Mouse (Mus musculus) gastrocnemius, adult 8-10 months (tissue): ENCODE data around the gene Dusp22. TPM values are rescaled to one million over a fixed set of nuclear protein-coding genes. Genes with fewer than 3 reads are reported as not detected.

Experiments used
- DNase-seq, 2 experiments: peaks; one replicate each; pipeline ENCODE4 v3.0.0; 2022; ENCODE audit warnings: low spot score in 2 of 2
- total RNA-seq, 4 experiments: library from RNA; stranded (reverse); gene quantifications; 2 replicates each; pipeline ENCODE4 v1.2.4; 2022

The Dusp22 gene
- total RNA-seq, 4 experiments from 2014 or later, result 39.2 to 50.4 (median 43.9) TPM

DNA sequence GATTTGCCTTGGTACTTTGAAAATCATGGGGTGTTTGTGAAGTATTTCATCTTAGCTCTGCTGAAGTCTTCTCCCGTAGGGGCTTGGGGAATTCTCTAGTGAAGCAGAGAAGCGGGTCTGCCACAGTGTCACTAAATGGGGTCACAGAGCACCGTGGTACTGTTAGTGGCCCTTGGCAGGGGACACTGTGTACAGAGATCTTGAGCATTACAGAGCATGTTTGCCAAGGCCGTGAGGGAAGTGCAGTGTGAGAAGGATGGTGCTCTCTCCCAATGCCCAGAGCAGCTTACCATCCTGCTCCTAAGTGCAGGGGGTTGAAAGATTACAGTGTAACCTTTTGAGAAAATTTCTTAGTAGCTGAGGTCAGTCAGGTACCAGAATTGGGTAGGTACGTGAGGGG is 8.5 kb downstream of the Dusp22 start:
- no peak for DNase-seq

DNA sequence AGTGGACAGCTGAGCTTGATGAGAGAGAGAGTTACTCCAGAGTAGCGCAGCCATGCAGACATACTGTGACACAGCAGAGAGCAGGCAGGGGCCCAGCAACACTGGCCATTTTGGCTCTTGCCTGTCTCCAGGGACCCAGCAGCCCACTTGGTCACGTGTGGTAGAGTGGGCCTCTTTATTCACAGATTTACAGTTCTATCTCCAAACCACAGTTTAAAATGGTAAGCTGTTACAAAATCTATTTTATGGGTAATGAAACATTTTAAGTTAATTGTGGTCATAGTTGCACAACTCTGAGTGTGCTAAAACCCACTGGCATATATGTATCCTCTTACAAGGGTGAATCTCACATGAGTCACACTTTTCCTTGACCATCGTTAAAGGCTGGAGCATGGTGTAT is 9.5 kb downstream of the Dusp22 start:
- no peak for DNase-seq

GRCm38 (mm10) chr13:30673878-30674277 is 14.1 kb downstream of the Dusp22 start:
- DNase-seq, result no peak

GRCm38 (mm10) chr13:30678822-30679221 is 19.0 kb downstream of the Dusp22 start:
- DNase-seq, result no peak

DNA sequence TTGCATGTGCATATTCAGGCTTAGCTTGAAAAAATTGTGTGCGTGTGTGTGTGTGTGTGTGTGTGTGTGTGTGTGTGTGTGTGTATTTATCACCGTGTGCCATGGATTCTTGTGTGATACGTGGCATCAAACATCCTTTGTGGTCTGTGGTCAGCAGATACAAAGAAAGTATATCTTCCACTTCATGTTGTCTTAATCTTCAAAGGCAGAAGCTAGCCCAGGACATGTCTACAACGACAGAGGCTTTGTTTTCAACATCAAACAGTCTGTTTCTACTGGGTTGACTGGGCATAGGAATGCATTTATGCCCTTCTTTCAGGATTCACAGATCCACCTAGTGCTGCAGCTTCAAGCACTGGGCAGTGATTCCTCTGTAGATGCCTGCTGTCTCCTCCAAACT is 22.1 kb downstream of the Dusp22 start:
- no peak for DNase-seq

- DNase-seq, result no peak
These were observed 22.5 kb downstream of the Dusp22 start for GRCm38 (mm10) chr13:30682328-30682727.

GRCm38 (mm10) chr13:30684614-30685122 is 24.9 kb downstream of the Dusp22 start:
- no peak for DNase-seq

DNA sequence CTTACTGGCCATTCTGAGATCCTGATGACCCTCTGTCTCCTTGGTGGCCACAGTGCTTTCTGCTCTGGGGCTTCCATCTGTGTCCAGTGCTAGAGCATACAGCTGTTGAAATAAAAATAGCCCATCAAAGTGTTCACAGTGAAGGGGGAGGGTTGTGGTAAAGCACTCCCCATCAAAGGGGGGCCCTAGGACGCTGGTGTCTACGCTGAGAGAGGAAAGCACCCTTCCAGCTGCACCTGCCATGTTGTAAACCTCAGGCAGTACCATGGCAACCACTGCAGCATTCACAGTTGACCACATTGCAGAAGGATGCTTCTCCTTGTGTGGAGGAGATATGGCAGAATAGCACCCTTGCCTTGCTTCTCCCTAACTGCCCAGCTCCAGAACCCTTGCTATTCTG is 26.2 kb downstream of the Dusp22 start:
- no peak for DNase-seq

- DNase-seq, result no peak
These were observed 28.3 kb downstream of the Dusp22 start for GRCm38 (mm10) chr13:30688035-30688616.

- DNase-seq, result no peak
These were observed 29.7 kb downstream of the Dusp22 start for GRCm38 (mm10) chr13:30689475-30689874.

DNA sequence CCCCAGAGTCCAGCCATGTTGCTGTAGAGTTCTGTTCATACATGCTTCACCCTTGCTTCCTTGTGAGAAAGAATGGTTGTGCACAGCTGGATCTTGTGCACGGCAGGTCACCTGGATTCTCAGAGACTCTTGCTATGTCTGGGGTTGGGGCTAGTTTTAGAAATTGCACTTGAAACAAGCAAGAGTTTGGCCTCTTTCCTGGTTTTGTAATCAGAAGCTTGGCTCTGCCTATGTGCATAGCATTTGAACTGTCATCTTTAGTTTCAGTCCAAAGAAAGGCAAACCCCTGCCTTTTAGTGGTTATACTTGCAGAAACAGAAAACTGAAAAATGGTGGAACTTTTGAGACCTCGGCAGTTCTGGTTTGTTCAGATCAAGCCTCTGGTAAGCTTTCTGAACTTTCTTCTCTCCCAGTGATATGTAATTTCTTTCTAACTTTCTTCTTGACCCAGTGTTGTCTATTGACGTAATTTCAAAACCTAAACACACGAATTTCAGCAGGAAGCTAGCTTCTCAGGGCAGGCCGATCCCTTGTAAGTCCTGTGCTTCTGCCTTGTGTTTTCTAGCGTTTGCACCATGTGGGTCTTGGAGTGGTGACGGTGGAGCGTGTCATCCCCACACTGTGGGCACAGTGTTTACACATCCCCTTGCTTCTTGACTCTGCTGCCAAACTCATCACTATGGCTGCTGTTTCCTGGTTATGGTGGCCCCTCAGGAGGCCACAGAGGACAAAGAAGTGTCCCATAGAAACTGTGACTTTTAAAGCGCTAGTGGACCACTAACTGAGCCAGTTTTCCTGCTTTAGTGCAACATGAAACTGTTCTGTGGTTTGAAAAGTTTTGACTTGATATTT is 31.9 kb downstream of the Dusp22 start:
- DNase-seq, result no peak

GRCm38 (mm10) chr13:30692644-30693385 is 33.0 kb downstream of the Dusp22 start:
- DNase-seq, result no peak

DNA sequence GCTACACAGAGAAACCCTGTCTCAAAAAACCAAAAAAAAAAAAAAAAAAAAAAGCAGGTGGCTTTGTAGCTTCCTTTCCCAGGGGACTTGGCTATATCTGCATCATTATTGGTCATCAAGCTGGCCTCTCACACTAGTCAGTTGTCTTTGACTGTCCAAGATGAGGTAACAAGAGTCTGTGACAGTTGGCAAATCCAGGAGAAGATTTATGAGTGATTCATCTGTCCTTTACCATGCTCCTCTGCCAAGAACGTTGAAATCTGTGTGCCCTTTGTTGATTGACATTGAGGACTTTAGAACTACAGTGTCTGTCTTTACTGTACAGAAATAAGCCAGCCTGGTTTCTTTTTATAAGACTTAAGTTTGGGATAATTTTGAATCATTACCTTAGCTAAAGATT is 35.4 kb downstream of the Dusp22 start:
- DNase-seq, result no peak

DNA sequence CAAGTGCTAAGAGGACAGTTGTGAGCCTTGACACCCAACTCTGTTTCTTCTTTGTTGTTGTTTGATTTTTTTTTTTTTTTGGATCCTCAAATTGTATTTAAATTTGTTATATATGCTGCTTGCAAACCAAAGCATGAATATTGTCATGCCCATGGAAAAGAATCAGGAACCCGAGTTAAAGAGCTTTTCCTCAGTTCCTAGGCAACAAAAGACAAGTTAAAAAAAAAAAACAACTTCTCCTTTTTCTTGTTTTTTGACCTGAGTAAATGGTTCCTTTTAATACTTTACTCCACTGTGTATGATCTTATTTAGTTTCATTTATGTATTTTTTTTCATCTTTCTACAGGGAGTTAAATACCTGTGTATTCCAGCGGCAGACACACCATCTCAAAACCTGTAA is 36.1 kb downstream of the Dusp22 start:
- no peak for DNase-seq

DNA sequence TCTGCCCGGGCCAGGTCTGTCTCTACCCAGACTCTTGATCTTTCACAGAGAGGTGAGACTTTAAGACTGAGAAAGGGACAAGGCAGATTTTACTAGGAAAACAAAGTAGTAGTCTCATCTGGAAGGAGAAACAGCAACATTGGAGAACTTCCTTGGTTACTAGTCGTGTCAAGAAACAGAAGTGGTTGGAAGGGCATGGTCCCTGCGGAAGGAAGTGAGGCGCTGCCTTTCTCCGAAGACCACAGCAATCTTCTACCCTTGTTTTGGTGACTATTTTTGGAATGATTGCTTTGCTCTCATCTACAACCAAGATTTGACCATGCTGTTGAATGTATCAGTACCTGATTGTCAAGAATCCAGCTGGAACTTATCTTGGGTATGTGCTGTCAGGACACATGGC is 38.1 kb downstream of the Dusp22 start:
- no peak for DNase-seq

DNA sequence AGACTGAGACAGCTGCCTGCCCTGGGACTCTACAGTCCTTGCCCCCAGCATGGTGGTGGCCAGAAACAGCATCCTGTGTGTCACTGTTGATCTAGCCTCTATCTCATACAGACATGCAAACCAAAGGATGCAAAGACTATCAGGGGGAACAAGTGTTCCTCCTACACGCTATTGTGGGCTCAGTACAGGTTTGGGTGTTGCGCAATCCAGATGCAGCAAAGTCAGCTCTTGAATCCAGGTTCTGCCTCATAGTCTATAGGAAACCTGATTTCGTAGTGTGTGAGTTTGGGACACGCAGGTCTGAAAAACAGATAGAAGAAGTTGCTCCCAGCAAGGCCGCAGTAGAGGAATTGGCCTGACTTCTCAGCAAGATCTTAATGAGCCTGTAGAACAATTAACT is 42.9 kb downstream of the Dusp22 start:
- DNase-seq, result no peak

- DNase-seq, result no peak
These were observed 44.7 kb downstream of the Dusp22 start for GRCm38 (mm10) chr13:30704246-30705095.

DNA sequence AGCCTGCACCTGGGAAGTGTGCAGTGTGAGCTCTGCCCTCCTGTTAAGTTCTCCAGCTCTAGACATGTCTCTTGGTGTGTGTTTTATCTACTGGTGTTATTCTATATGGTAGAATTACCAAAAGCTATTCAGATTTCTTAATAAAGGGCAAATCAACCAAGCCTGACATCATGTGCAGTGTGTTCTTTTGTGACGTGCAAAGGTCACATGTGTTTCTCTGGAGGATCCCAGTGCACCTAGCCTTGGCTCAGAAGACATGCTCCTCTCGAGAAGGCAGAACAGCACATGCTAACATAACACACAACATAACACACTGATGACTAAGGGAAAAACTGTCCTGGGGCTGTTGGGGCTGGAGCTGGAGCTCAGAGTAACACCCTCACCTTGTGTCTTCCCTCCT is 51.3 kb downstream of the Dusp22 start:
- DNase-seq, result no peak

DNA sequence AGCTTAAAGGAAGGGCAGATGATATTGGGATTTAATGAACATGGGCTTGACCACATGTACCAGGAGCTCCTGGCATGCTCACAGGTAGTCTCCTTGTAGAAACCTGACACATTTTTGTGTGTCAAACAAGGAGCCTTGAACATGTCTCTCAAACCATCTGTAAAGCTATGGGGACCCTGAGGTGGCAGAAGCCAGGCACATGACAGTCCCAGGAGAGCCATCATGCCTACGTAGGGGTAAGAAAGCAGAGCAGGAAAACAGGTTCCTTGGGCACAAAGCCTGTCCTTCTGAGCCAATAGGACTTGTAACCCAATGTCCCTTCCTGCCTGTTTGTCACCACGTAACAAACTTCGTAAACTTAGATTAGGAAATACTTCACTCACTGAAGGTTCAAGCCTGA is 51.9 kb downstream of the Dusp22 start:
- no peak for DNase-seq

DNA sequence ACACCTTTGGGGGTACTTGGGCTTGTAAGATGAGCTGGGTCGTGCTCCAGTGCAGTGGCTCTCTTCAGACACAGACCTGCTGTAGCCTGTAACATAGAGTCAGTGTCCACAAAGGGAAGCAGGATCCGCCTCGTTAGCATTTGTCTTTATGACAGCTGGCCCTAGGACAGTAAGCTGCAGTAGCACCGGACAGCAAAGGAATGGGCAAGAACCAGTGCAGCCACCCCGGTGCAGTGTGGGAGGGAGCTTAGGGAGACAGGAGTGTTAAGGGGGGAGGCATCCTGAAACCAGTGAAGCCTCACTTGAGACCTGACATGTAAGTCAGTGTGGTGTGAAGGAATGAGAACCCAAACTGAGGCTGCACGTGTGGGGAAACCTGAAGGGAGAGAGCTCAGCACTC is 52.5 kb downstream of the Dusp22 start:
- DNase-seq, result no peak

- DNase-seq, result no peak
These were observed 53.8 kb downstream of the Dusp22 start for GRCm38 (mm10) chr13:30713621-30714020.
